Mouse (Mus musculus): ENCODE data around the gene Cdc16.

GRCm38 (mm10) chr8:13727469-13728094 lies 29.9 kb upstream of the Cdc16 start:
- TF ChIP-seq CTCF (IDR thresholded peaks at IDR 0.05; ENCODE audit: low read depth) (no peak), EP300 (IDR thresholded peaks at IDR 0.05; ENCODE audit: low read depth) (no peak)
